Mouse (Mus musculus) myocyte (in vitro differentiated cells): ENCODE results near the gene Stat5a.

Source experiments
- CEBPB ChIP-seq: IDR thresholded peaks from 2 replicates; pipeline ENCODE4 v1.6.1; 2011; ENCODE audit warnings: mild to moderate bottlenecking, moderate library complexity; ENCODE audit not compliant: poor library complexity, insufficient read depth, severe bottlenecking
- E2F4 ChIP-seq: IDR thresholded peaks from one replicate; pipeline ENCODE4 v1.6.1; 2011; ENCODE audit warnings: mild to moderate bottlenecking, control low read depth, moderate library complexity; ENCODE audit not compliant: insufficient read depth
- MYOD1 ChIP-seq, 3 experiments: IDR thresholded peaks; one replicate each; pipeline ENCODE4 v1.6.1; 2011; ENCODE audit warnings: control low read depth in 2 of 3, low read depth in 2 of 3, mild to moderate bottlenecking in 2 of 3, moderate library complexity in 1 of 3; ENCODE audit not compliant: insufficient read length in 2 of 3, control insufficient read depth in 1 of 3
- POLR2A ChIP-seq: IDR thresholded peaks from one replicate; pipeline ENCODE4 v1.6.1; 2011; ENCODE audit warnings: low read depth, mild to moderate bottlenecking, control low read depth, moderate library complexity; ENCODE audit not compliant: insufficient read length
- REST ChIP-seq: IDR thresholded peaks from one replicate; pipeline ENCODE4 v1.6.1; 2011; ENCODE audit warnings: mild to moderate bottlenecking, control low read depth, moderate library complexity; ENCODE audit not compliant: insufficient read depth, insufficient read length
- TCF12 ChIP-seq: IDR thresholded peaks from one replicate; pipeline ENCODE4 v1.6.1; 2011; ENCODE audit warnings: mild to moderate bottlenecking, control low read depth; ENCODE audit not compliant: poor library complexity, insufficient read depth, severe bottlenecking

GRCm38 (mm10) chr11:100924386-100924919 lies 65.3 kb downstream of the Stat5a start:
- no peak for TF ChIP-seq POLR2A
- no peak for TF ChIP-seq TCF12
- no peak for TF ChIP-seq MYOD1 (IDR thresholded peaks at IDR 0.05; ENCODE audit: control insufficient read depth in 1 of 3, insufficient read length in 2 of 3, low read depth in 2 of 3)
- no peak for TF ChIP-seq CEBPB
- TF ChIP-seq REST: no peak
- TF ChIP-seq E2F4: no peak
